In genomic region chr17:87531411-87532157, GRCm38 (mm10) we compare ENCODE assay signal across 7 mouse cellular contexts.
DNase-seq lines count a peak whose midpoint lies in the region; ATAC-seq and TF ChIP-seq lines count a peak whose summit lies in the region.

No protein-coding gene starts in this region.

- H3K4me2 ChIP-seq in intestine, embryonic 14.5 days (ENCODE audit: low read length): peak overlapping the region; percentile 69
- H3K4me2 ChIP-seq in liver, embryonic 13.5 days: peak overlapping the region; percentile 73
- H3K4me2 ChIP-seq in myocyte (ENCODE audit: low read depth): peak overlapping the region; percentile 42

- H3K36me3 ChIP-seq in intestine, embryonic 14.5 days (ENCODE audit: control insufficient read depth, insufficient read depth, low read length): no peaks in the 10 kb centered on the region
- no peaks in the 10 kb centered on the region for H3K36me3 ChIP-seq in liver, embryonic 13.5 days
- no peaks in the 10 kb centered on the region for H3K36me3 ChIP-seq in myocyte (ENCODE audit: control insufficient read depth, insufficient read depth)

- peak; percentile 22; the same call in 1 of the 2 replicates for ATAC-seq in intestine, embryonic 14.5 days (replicated peaks; ENCODE audit: low FRiP score, low TSS enrichment, low read depth)
- ATAC-seq in liver, embryonic 13.5 days (ENCODE audit: low read depth): peak; percentile 44; the same call in 1 of the 2 replicates

- H3K4me3 ChIP-seq in bone marrow macrophage, adult 2 months (ENCODE audit: insufficient read depth, low read length): peak overlapping the region; percentile 21
- H3K4me3 ChIP-seq in intestine, embryonic 14.5 days (ENCODE audit: low read depth, low read length): peak overlapping the region; percentile 36
- peak overlapping the region; percentile 47 for H3K4me3 ChIP-seq in liver, embryonic 13.5 days (replicated peaks)
- H3K4me3 ChIP-seq in myocyte: no peak overlapping the region

- 7% methylated on average over 21 of the region's 21 CpGs for WGBS in intestine, embryonic 14.5 days
- 5% methylated on average over 21 of the region's 21 CpGs for WGBS in liver, embryonic 13.5 days (ENCODE audit: insufficient replicate concordance)

- peak; percentile 69 for DNase-seq in NIH3T3 (ENCODE audit: low read depth)
- DNase-seq in gastrocnemius, postnatal 14 days: peak; percentile 30
- peak; percentile 76 for DNase-seq in intestine, embryonic 14.5 days (ENCODE audit: low spot score)
- no peak for DNase-seq in liver, embryonic 13.5 days
- no peak for DNase-seq in T-cell, adult 2 months (ENCODE audit: low spot score)

- TF ChIP-seq POLR2A in bone marrow macrophage, adult 2 months (IDR thresholded peaks at IDR 0.05; ENCODE audit: borderline replicate concordance, low read depth, low read length): no peak
- no peak for TF ChIP-seq POLR2A in myocyte (IDR thresholded peaks at IDR 0.05; ENCODE audit: insufficient read length, low read depth)

- peaks cover 17% of the 10 kb centered on the region for H3K4me1 ChIP-seq in bone marrow macrophage, adult 2 months (ENCODE audit: control insufficient read depth, insufficient read depth, low read length)
- peaks cover 30% of the 10 kb centered on the region for H3K4me1 ChIP-seq in intestine, embryonic 14.5 days (replicated peaks; ENCODE audit: control insufficient read depth, insufficient read depth, low read length)
- peaks cover 33% of the 10 kb centered on the region for H3K4me1 ChIP-seq in liver, embryonic 13.5 days (replicated peaks)

- no peak overlapping the region for H3ac ChIP-seq in myocyte (ENCODE audit: control insufficient read depth, insufficient read length)

- H3K27ac ChIP-seq in bone marrow macrophage, adult 2 months (ENCODE audit: insufficient read depth, low read depth, low read length): peak overlapping the region; percentile 56
- H3K27ac ChIP-seq in intestine, embryonic 14.5 days (ENCODE audit: low read depth): peak overlapping the region; percentile 73
- H3K27ac ChIP-seq in liver, embryonic 13.5 days: peak overlapping the region; percentile 47; the same call in 1 of the 2 replicates

- intact Hi-C loops in gastrocnemius, postnatal 14 days (cut with DNase I; ENCODE audit: low total_unique reads): no loop called here

- peak overlapping the region; percentile 29; the same call in 1 of the 2 replicates for H3K9ac ChIP-seq in intestine, embryonic 14.5 days (ENCODE audit: low read length)
- peak overlapping the region; percentile 49 for H3K9ac ChIP-seq in liver, embryonic 13.5 days

- no peaks in the 10 kb centered on the region for H3K27me3 ChIP-seq in intestine, embryonic 14.5 days (replicated peaks; ENCODE audit: control insufficient read depth, insufficient read depth, low read length)
- peaks cover 5% of the 10 kb centered on the region; the same call in 1 of the 2 replicates for H3K27me3 ChIP-seq in liver, embryonic 13.5 days
- H3K27me3 ChIP-seq in myocyte (ENCODE audit: control insufficient read depth, insufficient read depth, insufficient read length): no peaks in the 10 kb centered on the region

- no peaks in the 10 kb centered on the region for H3K9me3 ChIP-seq in intestine, embryonic 14.5 days (ENCODE audit: control insufficient read depth, low read length)
- H3K9me3 ChIP-seq in liver, embryonic 13.5 days (replicated peaks): no peaks in the 10 kb centered on the region

- H3K79me2 ChIP-seq in myocyte (ENCODE audit: control insufficient read depth, insufficient read depth): no peaks in the 10 kb centered on the region

- no peak for TF ChIP-seq CTCF in bone marrow macrophage, adult 2 months (IDR thresholded peaks at IDR 0.05; ENCODE audit: low read depth, low read length)

TF ChIP-seq in myocyte, 11 proteins besides CTCF, POLR2A, EP300 and RAD21:
- no peak for TF ChIP-seq TCF3 (IDR thresholded peaks at IDR 0.05; ENCODE audit: insufficient read length, low read depth)

Comparison
In these comparisons a context has a peak if more than half of its experiments do, and no peak if none do; other contexts are left out.
1. DNase-seq: peak in NIH3T3 (single experiment), gastrocnemius, postnatal 14 days (single experiment) and intestine, embryonic 14.5 days (single experiment); none in liver, embryonic 13.5 days (single experiment) and T-cell, adult 2 months (single experiment).
2. Peak in every context shown above with its lines, with median percentiles within 50 percentile points of each other: H3K27ac ChIP-seq and H3K4me2 ChIP-seq.